Mouse (Mus musculus) ovary, postnatal 10 days (tissue): Measurements from ENCODE around the gene Fhl5.
"Not testable (repeated sequence)": the region's sequence is repeated elsewhere in the genome, so short reads cannot be mapped to it uniquely, and the experiment has no call there.

Experiments used
- DNase-seq: peaks from one replicate; pipeline ENCODE4 v3.0.0; 2022; ENCODE audit warnings: low spot score

Gene Fhl5

GRCm38 (mm10) chr4:25242776-25243175, at the start of gene Fhl5:
Gene Fhl5, minus strand, starts transcription at chr4:25242876.
- DNase-seq: no peak

- not testable (repeated sequence) for DNase-seq
These were observed 42.3 kb upstream of the Fhl5 start for GRCm38 (mm10) chr4:25285002-25285401.

GRCm38 (mm10) chr4:25281671-25282038, 39.0 kb upstream of the Fhl5 start, which contains the start of gene Ufl1:
Gene Ufl1, minus strand, starts transcription at chr4:25281821.
- DNase-seq: peak; percentile 97

GRCm38 (mm10) chr4:25280938-25281670, 38.4 kb upstream of the Fhl5 start:
- DNase-seq: no peak

GRCm38 (mm10) chr4:25272861-25273627, 30.4 kb upstream of the Fhl5 start:
- no peak for DNase-seq

GRCm38 (mm10) chr4:25271926-25272325, 29.2 kb upstream of the Fhl5 start:
- no peak for DNase-seq

GRCm38 (mm10) chr4:25267144-25267543, 24.5 kb upstream of the Fhl5 start:
- DNase-seq: no peak

- DNase-seq: no peak
These were observed 15.2 kb upstream of the Fhl5 start for GRCm38 (mm10) chr4:25257822-25258398.

- not testable (repeated sequence) for DNase-seq
These were observed 7.0 kb downstream of the Fhl5 start for GRCm38 (mm10) chr4:25235663-25236062.

GRCm38 (mm10) chr4:25233767-25234166, 8.9 kb downstream of the Fhl5 start:
- not testable (repeated sequence) for DNase-seq

- no peak for DNase-seq
These were observed 10.1 kb downstream of the Fhl5 start for GRCm38 (mm10) chr4:25232546-25232945.

- no peak for DNase-seq
These were observed 15.1 kb downstream of the Fhl5 start for GRCm38 (mm10) chr4:25227527-25227926.

GRCm38 (mm10) chr4:25221927-25222326, 20.7 kb downstream of the Fhl5 start:
- DNase-seq: no peak

GRCm38 (mm10) chr4:25213451-25213850, 29.2 kb downstream of the Fhl5 start:
- no peak for DNase-seq

GRCm38 (mm10) chr4:25206166-25206565, 36.5 kb downstream of the Fhl5 start:
- DNase-seq: no peak

GRCm38 (mm10) chr4:25197310-25197709, 45.4 kb downstream of the Fhl5 start:
- DNase-seq: no peak

GRCm38 (mm10) chr4:25179617-25180208, 63.0 kb downstream of the Fhl5 start:
- DNase-seq: no peak
